Mouse (Mus musculus): ENCODE results near the gene Slc24a3. TPM values are rescaled to one million over a fixed set of nuclear protein-coding genes. Genes with fewer than 3 reads are reported as not detected.

Slc24a3 gene
- polyA plus RNA-seq, 1 experiment from 2014 or later = 5.1 TPM

GRCm38 (mm10) chr2:145500231-145500630 lies 332.7 kb downstream of the Slc24a3 start:
- no peak overlapping the region for H3K27ac ChIP-seq
- no peaks in the 10 kb centered on the region for H3K27me3 ChIP-seq
- H3K4me3 ChIP-seq (replicated peaks) = no peak overlapping the region
- no peak overlapping the region for H3K4me2 ChIP-seq (replicated peaks)
- H3K9ac ChIP-seq (replicated peaks) = no peak overlapping the region
- H3K36me3 ChIP-seq = no peaks in the 10 kb centered on the region
- no peaks in the 10 kb centered on the region for H3K4me1 ChIP-seq (replicated peaks)
- no peaks in the 10 kb centered on the region for H3K9me3 ChIP-seq
- no peak for ATAC-seq

GRCm38 (mm10) chr2:145501472-145501871 lies 333.9 kb downstream of the Slc24a3 start:
- no peak for ATAC-seq
- H3K9me3 ChIP-seq = no peaks in the 10 kb centered on the region
- no peak overlapping the region for H3K27ac ChIP-seq
- no peak overlapping the region for H3K9ac ChIP-seq (replicated peaks)
- no peaks in the 10 kb centered on the region for H3K27me3 ChIP-seq
- no peak overlapping the region for H3K4me2 ChIP-seq (replicated peaks)
- no peak overlapping the region for H3K4me3 ChIP-seq (replicated peaks)
- no peaks in the 10 kb centered on the region for H3K36me3 ChIP-seq
- WGBS = 78% methylated on average over 1 of the region's 1 CpGs
- H3K4me1 ChIP-seq (replicated peaks) = no peaks in the 10 kb centered on the region

- no peaks in the 10 kb centered on the region for H3K4me1 ChIP-seq (replicated peaks)
- no peak overlapping the region for H3K4me3 ChIP-seq (replicated peaks)
- H3K4me2 ChIP-seq (replicated peaks) = no peak overlapping the region
- 88% methylated on average over 2 of the region's 2 CpGs for WGBS
- no peaks in the 10 kb centered on the region for H3K27me3 ChIP-seq
- H3K9me3 ChIP-seq = no peaks in the 10 kb centered on the region
- no peak overlapping the region for H3K27ac ChIP-seq
- H3K36me3 ChIP-seq = no peaks in the 10 kb centered on the region
- ATAC-seq = no peak
- H3K9ac ChIP-seq (replicated peaks) = no peak overlapping the region
Observed at GRCm38 (mm10) chr2:145507702-145508101, 340.1 kb downstream of the Slc24a3 start.

- ATAC-seq = no peak
- WGBS = 92% methylated on average over 7 of the region's 7 CpGs
Observed at GRCm38 (mm10) chr2:145510650-145511225, 343.2 kb downstream of the Slc24a3 start.

GRCm38 (mm10) chr2:145515956-145516355 lies 348.4 kb downstream of the Slc24a3 start:
- Histone ChIP-seq H3K9me3 (no peaks in the 10 kb centered on the region), H3K36me3 (no peaks in the 10 kb centered on the region), H3K27ac (no peak overlapping the region), H3K4me2 (replicated peaks) (no peak overlapping the region), H3K9ac (replicated peaks) (no peak overlapping the region), H3K4me1 (replicated peaks) (no peaks in the 10 kb centered on the region), H3K27me3 (no peaks in the 10 kb centered on the region), H3K4me3 (replicated peaks) (no peak overlapping the region)
- ATAC-seq = no peak
- WGBS = 94% methylated on average over 4 of the region's 4 CpGs

More at GRCm38 (mm10) chr2:145510650-145511225, 343.2 kb downstream of the Slc24a3 start:
- Histone ChIP-seq H3K4me2 (replicated peaks) (no peak overlapping the region), H3K4me3 (replicated peaks) (no peak overlapping the region), H3K36me3 (no peaks in the 10 kb centered on the region), H3K9ac (replicated peaks) (no peak overlapping the region), H3K27me3 (no peaks in the 10 kb centered on the region), H3K27ac (no peak overlapping the region), H3K9me3 (no peaks in the 10 kb centered on the region), H3K4me1 (replicated peaks) (no peaks in the 10 kb centered on the region)

GRCm38 (mm10) chr2:145517346-145517745 lies 349.8 kb downstream of the Slc24a3 start:
- H3K27ac ChIP-seq = no peak overlapping the region
- 56% methylated on average over 9 of the region's 9 CpGs for WGBS
- no peaks in the 10 kb centered on the region for H3K36me3 ChIP-seq
- no peak overlapping the region for H3K9ac ChIP-seq (replicated peaks)
- peak; percentile 72 for ATAC-seq
- H3K9me3 ChIP-seq = no peaks in the 10 kb centered on the region
- peaks cover 4% of the 10 kb centered on the region; the same call in 1 of the 2 replicates for H3K4me1 ChIP-seq (replicated peaks)
- H3K4me2 ChIP-seq (replicated peaks) = no peak overlapping the region
- no peak overlapping the region for H3K4me3 ChIP-seq (replicated peaks)
- H3K27me3 ChIP-seq = no peaks in the 10 kb centered on the region

- H3K36me3 ChIP-seq = no peaks in the 10 kb centered on the region
- WGBS = 55% methylated on average over 3 of the region's 3 CpGs
Observed at GRCm38 (mm10) chr2:145522017-145522416, 354.5 kb downstream of the Slc24a3 start.

GRCm38 (mm10) chr2:145523381-145523780 lies 355.8 kb downstream of the Slc24a3 start:
- no peaks in the 10 kb centered on the region for H3K9me3 ChIP-seq
- 87% methylated on average over 4 of the region's 4 CpGs for WGBS

More at GRCm38 (mm10) chr2:145522017-145522416, 354.5 kb downstream of the Slc24a3 start:
- Histone ChIP-seq H3K9ac (replicated peaks) (no peak overlapping the region), H3K4me2 (replicated peaks) (no peak overlapping the region), H3K4me1 (replicated peaks) (peaks cover 4% of the 10 kb centered on the region; the same call in 1 of the 2 replicates), H3K4me3 (replicated peaks) (no peak overlapping the region), H3K27ac (no peak overlapping the region), H3K9me3 (no peaks in the 10 kb centered on the region), H3K27me3 (no peaks in the 10 kb centered on the region)
- no peak for ATAC-seq

GRCm38 (mm10) chr2:145527151-145527550 lies 359.6 kb downstream of the Slc24a3 start:
- no peaks in the 10 kb centered on the region for H3K36me3 ChIP-seq
- WGBS = 90% methylated on average over 1 of the region's 1 CpGs
- no peak overlapping the region for H3K4me3 ChIP-seq (replicated peaks)
- no peaks in the 10 kb centered on the region for H3K9me3 ChIP-seq
- no peak for ATAC-seq
- H3K4me2 ChIP-seq (replicated peaks) = no peak overlapping the region
- no peaks in the 10 kb centered on the region for H3K27me3 ChIP-seq
- no peak overlapping the region for H3K9ac ChIP-seq (replicated peaks)
- H3K27ac ChIP-seq = no peak overlapping the region
- H3K4me1 ChIP-seq (replicated peaks) = peaks cover 1% of the 10 kb centered on the region; the same call in 1 of the 2 replicates

More at GRCm38 (mm10) chr2:145523381-145523780, 355.8 kb downstream of the Slc24a3 start:
- Histone ChIP-seq H3K4me2 (replicated peaks) (no peak overlapping the region), H3K9ac (replicated peaks) (no peak overlapping the region), H3K27ac (no peak overlapping the region), H3K27me3 (no peaks in the 10 kb centered on the region), H3K36me3 (no peaks in the 10 kb centered on the region), H3K4me1 (replicated peaks) (peaks cover 4% of the 10 kb centered on the region; the same call in 1 of the 2 replicates), H3K4me3 (replicated peaks) (no peak overlapping the region)
- ATAC-seq = no peak

GRCm38 (mm10) chr2:145530941-145531353 lies 363.4 kb downstream of the Slc24a3 start:
- H3K9ac ChIP-seq (replicated peaks) = no peak overlapping the region
- ATAC-seq = no peak
- no peak overlapping the region for H3K4me2 ChIP-seq (replicated peaks)
- no peak overlapping the region for H3K27ac ChIP-seq
- no peaks in the 10 kb centered on the region for H3K36me3 ChIP-seq
- H3K9me3 ChIP-seq = no peaks in the 10 kb centered on the region
- no peaks in the 10 kb centered on the region for H3K27me3 ChIP-seq
- H3K4me1 ChIP-seq (replicated peaks) = no peaks in the 10 kb centered on the region
- 81% methylated on average over 4 of the region's 4 CpGs for WGBS
- no peak overlapping the region for H3K4me3 ChIP-seq (replicated peaks)

GRCm38 (mm10) chr2:145533086-145533485 lies 365.5 kb downstream of the Slc24a3 start:
- no peak overlapping the region for H3K4me3 ChIP-seq (replicated peaks)
- H3K27ac ChIP-seq = no peak overlapping the region
- WGBS = 88% methylated on average over 2 of the region's 2 CpGs
- no peaks in the 10 kb centered on the region for H3K9me3 ChIP-seq
- H3K9ac ChIP-seq (replicated peaks) = no peak overlapping the region
- no peak for ATAC-seq
- no peaks in the 10 kb centered on the region for H3K27me3 ChIP-seq
- no peak overlapping the region for H3K4me2 ChIP-seq (replicated peaks)
- no peaks in the 10 kb centered on the region for H3K4me1 ChIP-seq (replicated peaks)
- H3K36me3 ChIP-seq = no peaks in the 10 kb centered on the region

- Histone ChIP-seq H3K9me3 (no peaks in the 10 kb centered on the region), H3K36me3 (no peaks in the 10 kb centered on the region), H3K4me2 (replicated peaks) (no peak overlapping the region), H3K4me1 (replicated peaks) (no peaks in the 10 kb centered on the region), H3K27ac (no peak overlapping the region), H3K4me3 (replicated peaks) (no peak overlapping the region), H3K9ac (replicated peaks) (no peak overlapping the region), H3K27me3 (no peaks in the 10 kb centered on the region)
- WGBS = 92% methylated on average over 4 of the region's 4 CpGs
- no peak for ATAC-seq
Observed at GRCm38 (mm10) chr2:145535307-145535706, 367.8 kb downstream of the Slc24a3 start.

- no peaks in the 10 kb centered on the region for H3K27me3 ChIP-seq
- no peak overlapping the region for H3K27ac ChIP-seq
- no peaks in the 10 kb centered on the region for H3K4me1 ChIP-seq (replicated peaks)
- no peak overlapping the region for H3K4me3 ChIP-seq (replicated peaks)
- no peak for ATAC-seq
- no peak overlapping the region for H3K4me2 ChIP-seq (replicated peaks)
- H3K9me3 ChIP-seq = no peaks in the 10 kb centered on the region
- no peak overlapping the region for H3K9ac ChIP-seq (replicated peaks)
- WGBS = 90% methylated on average over 4 of the region's 4 CpGs
- H3K36me3 ChIP-seq = no peaks in the 10 kb centered on the region
Observed at GRCm38 (mm10) chr2:145535774-145536173, 368.2 kb downstream of the Slc24a3 start.
